Mouse (Mus musculus): ENCODE measurements around the gene Ccdc105. TPM values are rescaled to one million over a fixed set of nuclear protein-coding genes. Genes with fewer than 3 reads are reported as not detected.
A peak's percentile ranks its signal among the peaks of the same experiment; 100 is the strongest.

Gene Ccdc105
- polyA plus RNA-seq, 2 experiments: not detected

DNA sequence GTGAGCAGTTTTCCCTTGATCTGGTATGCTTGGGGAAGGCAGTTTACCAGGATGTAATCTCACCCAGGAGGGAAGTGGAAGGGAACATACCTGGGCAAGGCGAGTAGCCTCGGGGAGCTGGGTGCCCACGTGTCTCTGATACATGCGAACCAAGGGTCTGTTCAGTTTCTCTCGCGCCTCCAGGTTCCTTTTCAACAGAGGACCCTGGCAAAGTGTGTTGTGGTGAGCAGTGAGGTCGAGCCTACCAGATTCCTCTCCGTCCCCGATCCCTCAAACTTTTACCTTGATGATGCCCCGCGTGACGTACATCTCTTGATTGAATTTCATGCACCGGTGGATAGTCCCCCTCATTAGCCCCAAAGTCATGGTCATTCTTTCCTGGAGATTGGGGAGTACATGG is 4.7 kb downstream of the Ccdc105 start:
- DNase-seq (ENCODE audit: low read depth in 3 of 3, low spot score in 3 of 3): no peak
- Histone ChIP-seq H3K4me3 (ENCODE audit: insufficient read depth in 1 of 2, low read depth in 2 of 2, low read length in 2 of 2) (no peak overlapping the region), H3K4me1 (replicated peaks; ENCODE audit: control insufficient read depth in 2 of 2, insufficient read depth in 2 of 2, low read length in 1 of 2) (no peaks in the 10 kb centered on the region; a peak in 1 of 4 replicates), H3K27me3 (ENCODE audit: control insufficient read depth, insufficient read depth, low read length) (peaks cover 12% of the 10 kb centered on the region), H3K9ac (replicated peaks) (no peak overlapping the region), H3K4me2 (ENCODE audit: low read depth) (no peak overlapping the region), H3K36me3 (replicated peaks; ENCODE audit: control insufficient read depth, insufficient read depth, low read depth) (no peaks in the 10 kb centered on the region), H3K27ac (no peak overlapping the region), H3K9me3 (ENCODE audit: control insufficient read depth, low read length) (no peaks in the 10 kb centered on the region)
- TF ChIP-seq CTCF (IDR thresholded peaks at IDR 0.05; ENCODE audit: low read depth) (no peak), EP300 (IDR thresholded peaks at IDR 0.05; ENCODE audit: low read depth) (no peak)
- WGBS (ENCODE audit: insufficient replicate concordance): 59% methylated on average over 13 of the region's 13 CpGs
- no peak for ATAC-seq (ENCODE audit: insufficient read depth)

- peak overlapping the region; percentile 13; the same call in 1 of the 2 replicates for H3K4me2 ChIP-seq (ENCODE audit: low read depth)
- H3K9me3 ChIP-seq (ENCODE audit: control insufficient read depth, low read length): no peaks in the 10 kb centered on the region
- H3K4me1 ChIP-seq (replicated peaks; ENCODE audit: control insufficient read depth in 2 of 2, insufficient read depth in 2 of 2, low read length in 1 of 2): no peaks in the 10 kb centered on the region; a peak in 1 of 4 replicates
- DNase-seq (ENCODE audit: low read depth in 3 of 3, low spot score in 3 of 3) (no peak), ATAC-seq (ENCODE audit: insufficient read depth) (no peak)
- H3K27me3 ChIP-seq (ENCODE audit: control insufficient read depth, insufficient read depth, low read length): peaks cover 3% of the 10 kb centered on the region
- 3% methylated on average over 27 of the region's 27 CpGs for WGBS (ENCODE audit: insufficient replicate concordance)
- no peak overlapping the region for H3K27ac ChIP-seq
- TF ChIP-seq EP300 (IDR thresholded peaks at IDR 0.05; ENCODE audit: low read depth) (no peak), CTCF (IDR thresholded peaks at IDR 0.05; ENCODE audit: low read depth) (no peak)
- no peaks in the 10 kb centered on the region for H3K36me3 ChIP-seq (replicated peaks; ENCODE audit: control insufficient read depth, insufficient read depth, low read depth)
- no peak overlapping the region for H3K4me3 ChIP-seq (ENCODE audit: insufficient read depth in 1 of 2, low read depth in 2 of 2, low read length in 2 of 2)
- H3K9ac ChIP-seq (replicated peaks): no peak overlapping the region
Observed at GRCm38 (mm10) chr10:78747035-78747721, 5.7 kb downstream of the Ccdc105 start.

- H3K36me3 ChIP-seq (replicated peaks; ENCODE audit: control insufficient read depth, insufficient read depth, low read depth): no peaks in the 10 kb centered on the region
- H3K4me3 ChIP-seq (ENCODE audit: insufficient read depth in 1 of 2, low read depth in 2 of 2, low read length in 2 of 2): no peak overlapping the region
- 31% methylated on average over 4 of the region's 4 CpGs for WGBS (ENCODE audit: insufficient replicate concordance)
- no peak for DNase-seq (ENCODE audit: low read depth in 3 of 3, low spot score in 3 of 3)
- H3K9me3 ChIP-seq (ENCODE audit: control insufficient read depth, low read length): no peaks in the 10 kb centered on the region
- ATAC-seq (ENCODE audit: insufficient read depth): no peak
- H3K27ac ChIP-seq: no peak overlapping the region
- no peak overlapping the region for H3K9ac ChIP-seq (replicated peaks)
- H3K4me1 ChIP-seq (replicated peaks; ENCODE audit: control insufficient read depth in 2 of 2, insufficient read depth in 2 of 2, low read length in 1 of 2): no peaks in the 10 kb centered on the region
- no peak overlapping the region for H3K4me2 ChIP-seq (ENCODE audit: low read depth)
- no peaks in the 10 kb centered on the region for H3K27me3 ChIP-seq (ENCODE audit: control insufficient read depth, insufficient read depth, low read length)
- TF ChIP-seq CTCF (IDR thresholded peaks at IDR 0.05; ENCODE audit: low read depth) (peak; percentile 24; the same call in 1 of the 2 replicates), EP300 (IDR thresholded peaks at IDR 0.05; ENCODE audit: low read depth) (no peak)
Observed at GRCm38 (mm10) chr10:78745453-78746232, 7.2 kb downstream of the Ccdc105 start.

GRCm38 (mm10) chr10:78743721-78744120 is 9.1 kb downstream of the Ccdc105 start:
- no peaks in the 10 kb centered on the region for H3K9me3 ChIP-seq (ENCODE audit: control insufficient read depth, low read length)
- no peaks in the 10 kb centered on the region for H3K36me3 ChIP-seq (replicated peaks; ENCODE audit: control insufficient read depth, insufficient read depth, low read depth)
- no peaks in the 10 kb centered on the region for H3K4me1 ChIP-seq (replicated peaks; ENCODE audit: control insufficient read depth in 2 of 2, insufficient read depth in 2 of 2, low read length in 1 of 2)
- no peak overlapping the region for H3K27ac ChIP-seq
- TF ChIP-seq EP300 (IDR thresholded peaks at IDR 0.05; ENCODE audit: low read depth) (no peak), CTCF (IDR thresholded peaks at IDR 0.05; ENCODE audit: low read depth) (no peak)
- no peaks in the 10 kb centered on the region for H3K27me3 ChIP-seq (ENCODE audit: control insufficient read depth, insufficient read depth, low read length)
- DNase-seq (ENCODE audit: low read depth in 3 of 3, low spot score in 3 of 3) (no peak), ATAC-seq (ENCODE audit: insufficient read depth) (no peak)
- no peak overlapping the region for H3K4me3 ChIP-seq (ENCODE audit: insufficient read depth in 1 of 2, low read depth in 2 of 2, low read length in 2 of 2)
- H3K4me2 ChIP-seq (ENCODE audit: low read depth): no peak overlapping the region
- no peak overlapping the region for H3K9ac ChIP-seq (replicated peaks)

GRCm38 (mm10) chr10:78739821-78740220 is 13.0 kb downstream of the Ccdc105 start:
- H3K4me1 ChIP-seq (replicated peaks; ENCODE audit: control insufficient read depth in 2 of 2, insufficient read depth in 2 of 2, low read length in 1 of 2): no peaks in the 10 kb centered on the region
- no peak overlapping the region for H3K9ac ChIP-seq (replicated peaks)
- no peak overlapping the region for H3K4me2 ChIP-seq (ENCODE audit: low read depth)
- no peaks in the 10 kb centered on the region for H3K9me3 ChIP-seq (ENCODE audit: control insufficient read depth, low read length)
- no peak for DNase-seq (ENCODE audit: low read depth in 3 of 3, low spot score in 3 of 3)
- no peaks in the 10 kb centered on the region for H3K27me3 ChIP-seq (ENCODE audit: control insufficient read depth, insufficient read depth, low read length)
- H3K4me3 ChIP-seq (ENCODE audit: insufficient read depth in 1 of 2, low read depth in 2 of 2, low read length in 2 of 2): no peak overlapping the region
- H3K27ac ChIP-seq: no peak overlapping the region
- TF ChIP-seq EP300 (IDR thresholded peaks at IDR 0.05; ENCODE audit: low read depth) (no peak), CTCF (IDR thresholded peaks at IDR 0.05; ENCODE audit: low read depth) (no peak)
- no peaks in the 10 kb centered on the region for H3K36me3 ChIP-seq (replicated peaks; ENCODE audit: control insufficient read depth, insufficient read depth, low read depth)
- no peak for ATAC-seq (ENCODE audit: insufficient read depth)
- WGBS (ENCODE audit: insufficient replicate concordance): 50% methylated on average over 4 of the region's 4 CpGs

Data from liver, embryonic 14.5 days (tissue).